Mouse (Mus musculus): ENCODE measurements at regions not wholly inside any gene's neighbourhood (a gene's known extent, or its start where the extent isn't known, plus 50 kb on each side); places are given as distances from the start of the nearest gene placed in this dataset.

DNA sequence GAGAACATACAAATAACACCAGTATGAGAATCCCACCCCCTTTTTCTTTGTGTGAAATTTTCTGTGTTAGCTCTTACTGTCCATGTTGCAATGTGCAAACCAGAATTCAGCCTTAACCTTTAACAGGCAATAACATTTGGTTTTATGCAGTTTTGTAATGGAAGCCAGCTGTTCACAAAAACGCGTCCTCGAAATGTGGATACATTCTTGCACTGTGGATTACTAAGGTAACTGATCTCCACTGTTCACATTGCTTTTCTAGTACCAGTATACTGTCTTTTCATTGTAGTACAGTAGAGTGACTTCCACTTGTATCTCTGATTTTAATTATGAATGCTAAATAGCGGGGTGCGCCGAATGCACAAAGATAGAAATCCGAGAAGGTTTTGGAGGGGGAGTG, 374.8 kb downstream of the Sfmbt2 start:
- Histone ChIP-seq H3K4me3 (replicated peaks) (no peak overlapping the region), H3K27me3 (no peaks in the 10 kb centered on the region; the same call in 1 of the 2 replicates), H3K4me2 (no peak overlapping the region), H3K36me3 (no peaks in the 10 kb centered on the region), H3K9me3 (no peaks in the 10 kb centered on the region), H3K9ac (replicated peaks) (no peak overlapping the region), H3K4me1 (replicated peaks) (peaks cover 9% of the 10 kb centered on the region; the same call in 1 of the 2 replicates), H3K27ac (0 out of 2 replicates have a peak overlapping the region, but pooled peaks have one; percentile 41)
- 29% methylated on average over 7 of the region's 7 CpGs for WGBS
- peak; percentile 66 for ATAC-seq (ENCODE audit: insufficient number of reproducible peaks, insufficient read depth, low FRiP score, low TSS enrichment, low read depth)

DNA sequence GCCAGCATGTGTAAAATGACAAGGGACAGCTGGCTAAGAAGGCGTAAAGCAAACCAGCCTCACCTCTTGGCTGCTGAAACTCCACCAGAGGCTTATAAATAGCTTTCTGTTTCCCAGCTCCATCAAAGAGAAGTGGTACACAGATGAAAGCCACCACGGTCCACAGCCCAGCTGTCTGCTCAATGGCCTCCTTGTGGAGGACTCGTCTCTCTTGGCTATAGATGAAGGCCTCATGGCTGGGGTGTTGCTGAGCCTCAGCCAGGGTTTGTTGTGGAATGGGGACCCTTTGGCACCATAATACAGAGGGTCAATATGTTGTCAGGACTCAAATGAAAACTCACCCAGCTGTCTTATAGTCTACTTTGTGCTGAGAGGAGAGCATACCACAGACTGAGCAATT, 385.1 kb downstream of the Sfmbt2 start:
- Histone ChIP-seq H3K27ac (0 out of 2 replicates have a peak overlapping the region, but pooled peaks have one; percentile 62), H3K4me1 (replicated peaks) (peaks cover 10% of the 10 kb centered on the region), H3K4me2 (no peak overlapping the region), H3K27me3 (no peaks in the 10 kb centered on the region), H3K9me3 (no peaks in the 10 kb centered on the region), H3K36me3 (no peaks in the 10 kb centered on the region), H3K4me3 (replicated peaks) (no peak overlapping the region), H3K9ac (replicated peaks) (no peak overlapping the region)
- ATAC-seq (ENCODE audit: insufficient number of reproducible peaks, insufficient read depth, low FRiP score, low TSS enrichment, low read depth): peak; percentile 59; the same call in 1 of the 2 replicates
- 36% methylated on average over 3 of the region's 3 CpGs for WGBS

DNA sequence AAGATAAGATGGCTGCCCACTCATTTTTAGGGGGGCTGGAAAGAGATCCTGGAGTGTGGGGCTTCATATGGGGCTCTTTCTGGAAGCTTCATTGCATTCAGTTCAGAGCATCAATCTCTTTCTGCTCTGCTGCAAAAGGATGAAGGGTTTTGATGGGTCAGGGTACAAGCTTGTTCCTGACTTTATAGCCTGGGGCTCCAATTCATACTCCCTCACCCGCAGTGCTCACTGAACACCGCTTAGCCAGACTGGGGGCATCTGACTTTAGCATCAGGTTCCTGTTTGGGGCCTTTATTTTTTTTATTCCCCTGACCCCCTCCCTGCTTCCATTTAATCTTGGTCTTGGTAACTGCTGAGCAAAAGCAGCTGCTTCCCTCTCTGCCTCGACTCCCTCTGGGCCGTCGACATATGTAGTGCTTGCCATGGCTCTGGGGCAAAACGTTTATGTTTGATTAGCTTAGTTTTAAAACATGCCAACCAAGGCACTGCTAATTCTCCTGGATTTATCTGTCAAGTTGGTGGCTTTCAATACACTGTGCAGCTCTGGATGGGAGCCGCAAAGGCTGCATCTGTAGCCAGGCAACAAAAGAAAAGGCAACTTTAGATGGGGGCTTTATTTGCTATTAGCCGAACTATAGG, 387.0 kb downstream of the Sfmbt2 start:
- Histone ChIP-seq H3K4me3 (replicated peaks) (no peak overlapping the region), H3K4me2 (no peak overlapping the region), H3K27ac (no peak overlapping the region), H3K9me3 (no peaks in the 10 kb centered on the region), H3K36me3 (no peaks in the 10 kb centered on the region), H3K4me1 (replicated peaks) (peaks cover 10% of the 10 kb centered on the region), H3K9ac (replicated peaks) (no peak overlapping the region), H3K27me3 (no peaks in the 10 kb centered on the region)
- 0 out of 2 replicates have a peak, but pooled peaks have one; percentile 59 for ATAC-seq (ENCODE audit: insufficient number of reproducible peaks, insufficient read depth, low FRiP score, low TSS enrichment, low read depth)
- 22% methylated on average over 8 of the region's 8 CpGs for WGBS

DNA sequence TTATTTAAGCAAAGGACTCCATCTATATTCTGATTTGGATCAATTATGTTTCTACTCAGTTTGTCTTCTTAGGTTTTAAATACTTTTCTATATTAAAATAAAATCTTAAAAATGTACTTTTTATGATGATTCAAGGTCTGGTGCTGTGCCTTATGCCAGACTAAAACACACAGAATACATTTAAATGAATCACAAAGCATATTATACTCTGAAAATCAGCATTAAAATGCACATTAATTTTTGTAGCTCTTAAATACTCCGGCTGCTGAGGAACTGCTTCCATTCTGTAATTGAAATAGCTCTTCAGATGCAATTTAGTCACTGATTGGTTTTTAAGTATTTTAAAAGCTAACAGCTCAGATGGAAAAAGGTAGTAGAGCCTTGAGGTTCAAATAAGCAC, 387.6 kb downstream of the Sfmbt2 start:
- ATAC-seq (ENCODE audit: insufficient number of reproducible peaks, insufficient read depth, low FRiP score, low TSS enrichment, low read depth): no peak
- Histone ChIP-seq H3K4me3 (replicated peaks) (no peak overlapping the region), H3K4me1 (replicated peaks) (peaks cover 10% of the 10 kb centered on the region), H3K9ac (replicated peaks) (no peak overlapping the region), H3K36me3 (no peaks in the 10 kb centered on the region), H3K9me3 (no peaks in the 10 kb centered on the region), H3K4me2 (no peak overlapping the region), H3K27me3 (no peaks in the 10 kb centered on the region), H3K27ac (no peak overlapping the region)
- WGBS: 54% methylated on average over 1 of the region's 1 CpGs

DNA sequence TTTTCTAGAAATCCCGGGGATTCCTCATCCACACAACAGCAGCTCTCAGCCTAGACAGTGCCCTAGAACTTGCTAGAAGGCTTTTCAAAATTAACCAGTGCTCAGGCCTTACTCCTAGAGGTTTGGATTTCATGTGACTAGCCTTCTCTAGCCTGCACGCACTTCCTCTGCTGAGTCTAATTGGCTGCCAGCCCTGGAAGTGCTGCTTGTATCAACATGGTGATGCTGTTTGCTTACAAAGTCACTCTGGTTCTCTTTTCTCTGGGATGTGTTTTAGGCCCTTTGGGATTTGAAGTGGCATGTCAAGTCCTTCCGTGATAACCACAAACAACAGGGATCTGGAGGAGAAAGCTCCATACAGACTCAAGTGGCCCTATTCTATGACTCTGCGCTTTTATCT, 391.9 kb downstream of the Sfmbt2 start:
- 88% methylated on average over 4 of the region's 4 CpGs for WGBS
- H3K4me1 ChIP-seq (replicated peaks): peaks cover 4% of the 10 kb centered on the region
- no peak overlapping the region for H3K27ac ChIP-seq
- H3K9me3 ChIP-seq: no peaks in the 10 kb centered on the region
- H3K9ac ChIP-seq (replicated peaks): no peak overlapping the region
- no peak overlapping the region for H3K4me2 ChIP-seq
- no peak for ATAC-seq (ENCODE audit: insufficient number of reproducible peaks, insufficient read depth, low FRiP score, low TSS enrichment, low read depth)
- no peak overlapping the region for H3K4me3 ChIP-seq (replicated peaks)
- no peaks in the 10 kb centered on the region for H3K36me3 ChIP-seq
- H3K27me3 ChIP-seq: no peaks in the 10 kb centered on the region

DNA sequence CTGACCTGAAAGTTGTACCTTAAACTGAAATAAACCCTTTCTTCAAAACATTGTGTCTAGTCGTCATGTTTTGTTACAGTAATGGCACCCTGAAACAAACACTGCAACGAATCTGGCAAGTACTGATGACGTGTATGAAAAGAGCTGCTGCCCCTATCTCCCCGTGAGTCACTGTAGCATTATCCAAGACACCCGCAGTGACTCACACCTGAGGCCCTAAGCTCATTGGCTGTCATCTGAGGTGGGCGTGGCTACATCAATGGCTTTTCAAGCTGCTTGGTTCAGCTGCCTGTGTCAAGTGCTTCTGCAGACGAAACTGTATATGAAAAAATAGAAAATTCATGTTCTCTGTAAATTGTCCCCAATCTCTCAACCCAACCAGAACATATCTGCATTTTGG, 388.8 kb upstream of the Prkcq start:
- H3K9me3 ChIP-seq: no peaks in the 10 kb centered on the region
- no peak overlapping the region for H3K4me2 ChIP-seq
- WGBS: 53% methylated on average over 7 of the region's 7 CpGs
- no peak overlapping the region for H3K9ac ChIP-seq (replicated peaks)
- peaks cover 19% of the 10 kb centered on the region for H3K4me1 ChIP-seq (replicated peaks)
- H3K4me3 ChIP-seq (replicated peaks): no peak overlapping the region
- H3K36me3 ChIP-seq: no peaks in the 10 kb centered on the region
- H3K27ac ChIP-seq: peak overlapping the region; percentile 47; the same call in 1 of the 2 replicates
- ATAC-seq (ENCODE audit: insufficient number of reproducible peaks, insufficient read depth, low FRiP score, low TSS enrichment, low read depth): 0 out of 2 replicates have a peak, but pooled peaks have one; percentile 66
- no peaks in the 10 kb centered on the region; the same call in 1 of the 2 replicates for H3K27me3 ChIP-seq

DNA sequence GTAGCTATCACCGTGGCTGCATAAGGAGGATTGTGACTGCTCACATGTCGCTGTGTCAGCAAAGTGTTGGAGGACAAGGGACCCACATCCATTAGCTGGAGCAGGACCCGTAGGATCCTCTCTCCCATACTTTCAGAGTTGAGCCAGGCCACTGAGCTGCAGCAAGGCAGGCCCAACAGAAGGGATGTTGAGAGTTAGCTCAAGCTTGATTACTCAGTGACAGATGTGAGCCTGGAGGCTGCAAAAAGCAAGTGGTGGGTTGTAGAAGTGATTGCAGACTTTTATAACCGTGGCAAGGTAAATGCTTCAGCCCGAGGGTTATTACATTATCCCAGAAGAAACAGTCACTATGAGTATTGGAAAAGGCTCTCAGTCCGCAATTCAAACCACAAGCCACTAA, 388.3 kb upstream of the Prkcq start:
- Histone ChIP-seq H3K4me3 (replicated peaks) (no peak overlapping the region), H3K9ac (replicated peaks) (no peak overlapping the region), H3K9me3 (no peaks in the 10 kb centered on the region), H3K27ac (peak overlapping the region; percentile 47), H3K36me3 (no peaks in the 10 kb centered on the region), H3K4me2 (no peak overlapping the region), H3K27me3 (no peaks in the 10 kb centered on the region; the same call in 1 of the 2 replicates), H3K4me1 (replicated peaks) (peaks cover 19% of the 10 kb centered on the region)
- WGBS: 60% methylated on average over 6 of the region's 6 CpGs
- ATAC-seq (ENCODE audit: insufficient number of reproducible peaks, insufficient read depth, low FRiP score, low TSS enrichment, low read depth): no peak

- no peak overlapping the region for H3K4me2 ChIP-seq
- ATAC-seq (ENCODE audit: insufficient number of reproducible peaks, insufficient read depth, low FRiP score, low TSS enrichment, low read depth): no peak
- H3K9me3 ChIP-seq: no peaks in the 10 kb centered on the region
- H3K9ac ChIP-seq (replicated peaks): no peak overlapping the region
- H3K36me3 ChIP-seq: no peaks in the 10 kb centered on the region
- no peaks in the 10 kb centered on the region; the same call in 1 of the 2 replicates for H3K27me3 ChIP-seq
- H3K4me1 ChIP-seq (replicated peaks): peaks cover 19% of the 10 kb centered on the region
- no peak overlapping the region for H3K27ac ChIP-seq
- no peak overlapping the region for H3K4me3 ChIP-seq (replicated peaks)
- 36% methylated on average over 2 of the region's 2 CpGs for WGBS
These were observed 387.6 kb upstream of the Prkcq start for GRCm38 (mm10) chr2:10784266-10784665.

DNA sequence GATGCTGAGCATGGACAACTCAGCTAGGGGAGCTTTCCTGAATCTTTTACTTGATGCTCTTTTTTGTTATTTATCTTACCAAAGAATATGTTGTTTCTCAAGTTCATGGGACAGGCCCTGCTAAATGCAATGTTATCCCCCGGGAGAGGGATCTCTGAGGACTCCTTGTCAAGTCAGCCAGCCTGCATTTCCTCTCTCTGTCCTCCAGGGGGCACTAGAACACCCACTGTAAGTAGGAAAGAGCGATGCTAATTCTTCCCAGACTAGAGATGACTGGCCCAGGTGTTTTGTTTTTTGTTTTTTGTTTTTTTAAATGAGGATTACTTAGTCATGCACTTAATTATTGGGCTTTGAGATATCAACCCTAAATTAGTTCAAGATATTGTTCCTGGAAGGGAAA, 386.8 kb upstream of the Prkcq start:
- no peaks in the 10 kb centered on the region; the same call in 1 of the 2 replicates for H3K27me3 ChIP-seq
- no peak for ATAC-seq (ENCODE audit: insufficient number of reproducible peaks, insufficient read depth, low FRiP score, low TSS enrichment, low read depth)
- no peak overlapping the region for H3K27ac ChIP-seq
- no peaks in the 10 kb centered on the region for H3K9me3 ChIP-seq
- 24% methylated on average over 2 of the region's 2 CpGs for WGBS
- no peak overlapping the region for H3K9ac ChIP-seq (replicated peaks)
- H3K4me1 ChIP-seq (replicated peaks): peaks cover 19% of the 10 kb centered on the region
- no peaks in the 10 kb centered on the region for H3K36me3 ChIP-seq
- H3K4me3 ChIP-seq (replicated peaks): no peak overlapping the region
- H3K4me2 ChIP-seq: no peak overlapping the region

DNA sequence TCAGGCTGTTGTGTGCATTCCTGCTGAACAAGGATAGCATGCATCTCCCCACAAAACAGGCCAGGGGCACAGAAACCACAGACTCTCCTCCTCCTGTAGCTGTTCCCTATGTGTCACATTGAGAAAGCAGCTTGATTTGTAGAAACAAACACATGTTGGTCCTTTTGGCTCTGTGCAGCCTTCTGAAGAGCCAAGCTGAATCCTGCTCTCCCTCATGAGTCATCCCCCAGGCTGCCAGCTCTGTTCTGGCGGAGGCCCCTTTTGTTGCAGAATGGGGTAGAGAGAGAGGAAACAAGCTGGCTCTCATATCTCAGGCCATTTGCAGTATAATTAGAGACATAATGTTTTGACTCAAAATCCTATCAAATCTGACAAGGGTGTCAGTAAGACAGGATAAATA, 383.4 kb upstream of the Prkcq start:
- no peak overlapping the region for H3K27ac ChIP-seq
- no peak overlapping the region for H3K9ac ChIP-seq (replicated peaks)
- peaks cover 13% of the 10 kb centered on the region for H3K4me1 ChIP-seq (replicated peaks)
- H3K27me3 ChIP-seq: no peaks in the 10 kb centered on the region; the same call in 1 of the 2 replicates
- no peak overlapping the region for H3K4me3 ChIP-seq (replicated peaks)
- no peaks in the 10 kb centered on the region for H3K9me3 ChIP-seq
- 61% methylated on average over 1 of the region's 1 CpGs for WGBS
- H3K4me2 ChIP-seq: no peak overlapping the region
- H3K36me3 ChIP-seq: no peaks in the 10 kb centered on the region
- ATAC-seq (ENCODE audit: insufficient number of reproducible peaks, insufficient read depth, low FRiP score, low TSS enrichment, low read depth): no peak

DNA sequence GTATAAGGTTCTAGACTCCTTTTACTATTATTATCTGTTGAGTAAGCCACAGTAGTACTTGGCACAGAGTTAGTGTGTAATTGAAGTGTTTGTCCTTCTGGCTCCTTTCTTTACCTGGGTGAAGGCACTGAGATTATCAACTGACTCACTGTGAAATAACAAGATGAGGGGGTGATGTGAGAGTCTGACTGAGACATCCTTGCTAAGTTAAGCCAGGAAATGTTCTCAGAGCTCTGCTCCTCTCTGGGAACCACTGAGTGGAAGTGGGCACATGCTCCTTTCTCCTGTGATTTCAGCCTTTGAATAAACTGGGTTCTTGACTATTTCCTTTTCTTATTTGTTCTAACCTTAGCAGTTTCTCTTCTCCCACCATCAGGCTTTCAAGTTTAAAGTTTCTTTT, 380.7 kb upstream of the Prkcq start:
- ATAC-seq (ENCODE audit: insufficient number of reproducible peaks, insufficient read depth, low FRiP score, low TSS enrichment, low read depth): no peak
- H3K4me3 ChIP-seq (replicated peaks): no peak overlapping the region
- no peaks in the 10 kb centered on the region for H3K4me1 ChIP-seq (replicated peaks)
- no peaks in the 10 kb centered on the region for H3K9me3 ChIP-seq
- no peaks in the 10 kb centered on the region for H3K36me3 ChIP-seq
- H3K27me3 ChIP-seq: no peaks in the 10 kb centered on the region; the same call in 1 of the 2 replicates
- H3K27ac ChIP-seq: no peak overlapping the region
- no peak overlapping the region for H3K9ac ChIP-seq (replicated peaks)
- no peak overlapping the region for H3K4me2 ChIP-seq

DNA sequence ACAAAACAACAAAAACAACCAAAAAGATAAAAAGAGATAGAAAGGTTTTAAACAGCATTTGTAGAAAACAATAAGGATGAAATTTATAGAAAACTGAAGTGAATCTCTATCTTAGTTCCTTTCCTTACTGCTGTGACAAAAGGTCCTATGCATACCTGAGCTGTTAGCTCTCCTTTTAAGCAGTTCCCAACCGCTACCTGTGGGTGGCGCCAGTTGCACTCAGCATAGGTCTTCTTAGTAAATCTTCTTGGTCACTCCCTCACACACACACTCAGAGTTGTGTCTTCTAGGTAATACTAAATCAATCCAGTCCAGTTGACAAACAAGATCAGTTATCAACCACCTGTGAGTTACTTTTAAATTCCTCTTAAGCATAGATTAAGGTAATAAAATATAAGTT, 355.5 kb upstream of the Prkcq start:
- H3K9ac ChIP-seq (replicated peaks): no peak overlapping the region
- 24% methylated on average over 2 of the region's 2 CpGs for WGBS
- no peaks in the 10 kb centered on the region for H3K27me3 ChIP-seq
- no peaks in the 10 kb centered on the region for H3K9me3 ChIP-seq
- H3K27ac ChIP-seq: no peak overlapping the region
- H3K4me3 ChIP-seq (replicated peaks): no peak overlapping the region
- no peaks in the 10 kb centered on the region for H3K36me3 ChIP-seq
- no peak overlapping the region for H3K4me2 ChIP-seq
- H3K4me1 ChIP-seq (replicated peaks): no peaks in the 10 kb centered on the region
- ATAC-seq (ENCODE audit: insufficient number of reproducible peaks, insufficient read depth, low FRiP score, low TSS enrichment, low read depth): no peak

Data from limb, embryonic 12.5 days (tissue).